Mouse (Mus musculus) kidney, adult 8-10 months (tissue): ENCODE results near the gene Pbld2.

Experiments used
- DNase-seq, 2 experiments: peaks; one replicate each; pipeline ENCODE4 v3.0.0; 2022

The Pbld2 gene

DNA sequence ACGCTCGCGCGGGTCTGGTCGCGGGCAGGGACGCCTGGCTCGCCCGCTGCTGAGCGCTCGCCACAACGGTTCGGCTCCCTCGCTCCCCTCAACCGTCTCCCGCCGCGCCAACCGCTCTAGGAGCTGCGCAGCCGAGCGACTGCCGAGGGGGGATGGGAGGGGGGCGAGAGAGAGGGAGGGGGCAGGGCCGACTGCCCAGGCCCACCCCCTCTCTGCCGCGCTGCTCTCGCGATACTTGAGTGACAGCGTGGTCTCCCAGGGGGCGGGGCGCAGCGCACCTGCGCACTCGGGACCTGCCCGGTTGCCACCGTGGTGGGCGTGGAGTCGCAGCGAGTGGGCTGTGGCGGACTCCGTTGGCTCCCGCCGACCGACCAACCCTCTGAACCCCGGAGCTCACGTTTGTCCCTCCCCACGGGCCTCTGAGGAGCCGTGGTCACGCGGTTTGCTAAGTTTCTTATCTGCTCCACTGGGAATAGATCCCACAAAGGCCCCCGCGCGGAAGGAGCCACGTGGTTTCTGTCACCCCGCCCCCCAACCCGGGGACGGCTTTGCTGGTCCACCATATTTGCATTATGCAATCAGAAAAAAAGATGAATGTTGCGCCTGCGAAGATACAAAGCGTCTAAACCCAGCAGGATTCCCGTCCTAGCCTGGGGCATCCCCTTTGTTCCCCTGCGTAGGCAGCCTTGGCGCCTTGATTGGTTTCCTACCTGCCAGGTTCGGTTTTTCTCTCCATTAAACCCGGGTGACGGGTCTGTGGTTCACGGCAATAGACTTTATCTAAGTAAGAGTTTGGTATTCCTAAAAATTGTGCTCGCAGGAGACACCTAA lies at the start of gene Pbld2, which contains the start of gene Hnrnph3:
TSS of gene Pbld2 (plus strand) at position 567 of the 831 bp plus-strand sequence.
TSS of gene Hnrnph3 (minus strand) at position 469 of the 831 bp plus-strand sequence.
- DNase-seq: peak; percentile 98

DNA sequence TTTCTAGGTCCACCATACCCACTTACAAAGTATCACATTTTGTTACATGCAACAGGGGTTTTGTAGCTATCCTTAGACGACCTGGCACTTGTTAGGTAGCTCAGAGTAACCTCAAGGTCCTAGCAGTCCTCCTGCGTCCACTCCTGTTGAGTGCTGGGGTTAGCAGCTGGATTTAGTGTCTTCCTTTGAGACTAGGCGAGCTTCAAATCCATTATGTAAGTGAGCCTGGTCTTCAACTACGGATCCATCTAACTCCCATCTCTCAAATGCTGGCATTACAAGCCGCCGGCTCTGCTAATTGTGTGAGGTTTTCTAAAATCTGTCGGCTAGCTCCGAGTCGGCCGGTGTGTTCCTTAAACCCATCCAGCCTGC lies 44.5 kb upstream of the Pbld2 start:
- no peak for DNase-seq

DNA sequence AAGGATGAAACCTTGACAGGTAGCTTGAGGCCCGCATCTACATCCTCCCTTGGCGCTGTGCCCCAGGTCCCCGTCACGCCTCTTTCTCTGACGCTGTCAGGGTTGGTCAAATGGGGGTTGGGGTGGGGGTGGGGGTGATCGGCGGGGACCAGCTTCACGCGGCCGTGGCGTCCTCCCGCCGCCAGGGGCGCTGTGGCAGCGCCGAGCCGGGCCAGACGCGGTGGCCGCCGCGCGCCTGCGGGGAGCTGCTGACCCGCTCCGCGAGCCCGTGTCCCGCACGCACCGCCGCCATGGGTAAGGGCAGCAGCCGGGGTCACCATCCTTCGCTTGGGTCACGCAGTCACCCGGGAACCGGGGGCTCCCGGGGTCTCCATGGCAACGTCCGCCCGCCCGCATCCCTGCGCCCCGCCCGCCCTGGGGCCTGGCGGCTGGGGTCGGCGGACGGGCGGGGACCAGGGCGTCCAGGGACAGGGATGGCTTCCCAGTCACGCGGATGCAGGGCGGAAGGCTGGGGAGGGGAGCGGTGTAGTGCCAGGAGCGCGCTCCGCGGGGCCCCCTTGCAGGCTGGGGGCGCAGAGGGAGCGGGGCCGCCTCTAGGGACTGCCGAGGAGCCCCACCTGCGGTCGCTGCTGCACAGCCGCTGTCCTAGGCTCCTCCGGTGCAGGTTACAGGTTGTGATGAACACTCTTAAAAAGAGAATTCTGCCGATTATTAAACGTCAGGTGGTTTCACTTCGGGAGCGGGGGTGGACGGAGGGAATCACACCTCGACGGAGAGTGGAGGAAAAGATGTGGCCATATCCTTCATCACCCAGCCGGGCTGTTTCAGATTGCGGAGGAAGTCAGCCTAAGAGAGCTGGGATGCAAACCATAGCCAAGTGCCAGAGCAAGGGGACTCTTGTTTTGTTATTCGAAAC lies 43.8 kb upstream of the Pbld2 start, which contains the start of gene Rufy2:
TSS of gene Rufy2 (plus strand) at position 185 of the 916 bp plus-strand sequence.
- DNase-seq: peak; percentile 76 to 77

DNA sequence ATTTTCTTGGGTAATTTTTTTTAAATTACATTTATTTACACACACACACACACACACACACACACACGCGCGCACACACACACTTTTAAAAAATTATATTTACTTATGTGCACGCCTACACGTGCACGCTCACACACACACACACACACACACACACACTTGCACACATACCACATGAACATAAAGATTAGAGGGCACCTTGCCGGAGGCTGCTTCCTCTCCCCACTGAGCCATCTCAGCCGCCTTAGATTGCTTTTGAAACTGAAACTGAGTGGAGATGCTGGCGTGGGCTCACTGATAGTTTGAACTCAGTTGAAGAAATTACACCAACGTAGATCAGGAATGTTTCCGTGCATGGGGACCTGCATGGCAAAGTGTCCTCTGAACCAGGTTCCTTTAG lies 40.0 kb upstream of the Pbld2 start:
- DNase-seq: no peak

DNA sequence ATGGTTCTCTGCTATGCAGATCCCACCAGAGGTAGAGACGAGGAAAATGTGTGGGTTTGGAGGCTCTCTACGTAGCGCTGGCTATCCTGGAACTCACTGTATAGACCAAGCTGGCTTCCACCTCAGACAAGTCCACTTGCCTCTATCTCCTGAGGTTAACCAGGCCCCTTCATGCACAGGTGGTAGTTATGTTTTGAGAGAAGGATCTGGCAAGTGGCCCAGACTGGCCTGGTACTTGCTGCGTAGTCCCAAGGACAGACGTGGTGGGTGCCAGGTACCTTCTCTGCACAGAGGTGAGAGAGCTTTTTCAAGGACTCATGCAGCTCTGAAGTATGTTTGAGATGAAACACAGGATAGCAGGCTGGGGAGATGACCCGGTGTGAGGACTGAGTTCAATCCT lies 39.6 kb upstream of the Pbld2 start:
- DNase-seq: peak in 1 of 2 experiments; percentile 9

- DNase-seq: peak in 1 of 2 experiments; percentile 41
These were observed 36.8 kb upstream of the Pbld2 start for GRCm38 (mm10) chr10:62987341-62987740.

GRCm38 (mm10) chr10:62990636-62991035 lies 33.5 kb upstream of the Pbld2 start:
- DNase-seq: no peak

GRCm38 (mm10) chr10:62993991-62994390 lies 30.1 kb upstream of the Pbld2 start:
- no peak for DNase-seq

- no peak for DNase-seq
These were observed 23.5 kb upstream of the Pbld2 start for GRCm38 (mm10) chr10:63000584-63000983.

- DNase-seq: no peak
These were observed 20.9 kb upstream of the Pbld2 start for GRCm38 (mm10) chr10:63003252-63003651.

DNA sequence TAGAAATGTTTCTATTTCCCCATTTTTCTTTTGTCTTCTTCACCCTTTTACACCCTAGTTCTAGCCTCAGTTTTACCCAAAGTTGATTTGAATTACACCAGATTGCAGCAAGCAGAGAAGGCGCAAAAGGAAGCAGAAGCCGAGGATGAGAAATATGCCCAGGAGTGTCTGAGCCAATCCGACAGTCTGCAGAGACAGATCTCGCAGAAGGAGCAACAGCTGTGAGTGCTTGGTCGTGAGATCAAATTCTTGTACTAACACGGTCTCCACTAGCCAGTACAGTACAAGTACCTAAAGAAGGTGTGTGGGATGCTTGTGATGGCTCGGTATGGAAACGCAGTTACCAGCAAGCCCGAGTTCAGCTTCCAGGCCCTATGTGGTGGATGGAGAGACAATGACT lies 19.6 kb upstream of the Pbld2 start:
- no peak for DNase-seq

GRCm38 (mm10) chr10:63008193-63008592 lies 15.9 kb upstream of the Pbld2 start:
- no peak for DNase-seq

- DNase-seq: no peak
These were observed 13.8 kb upstream of the Pbld2 start for GRCm38 (mm10) chr10:63010268-63010667.

DNA sequence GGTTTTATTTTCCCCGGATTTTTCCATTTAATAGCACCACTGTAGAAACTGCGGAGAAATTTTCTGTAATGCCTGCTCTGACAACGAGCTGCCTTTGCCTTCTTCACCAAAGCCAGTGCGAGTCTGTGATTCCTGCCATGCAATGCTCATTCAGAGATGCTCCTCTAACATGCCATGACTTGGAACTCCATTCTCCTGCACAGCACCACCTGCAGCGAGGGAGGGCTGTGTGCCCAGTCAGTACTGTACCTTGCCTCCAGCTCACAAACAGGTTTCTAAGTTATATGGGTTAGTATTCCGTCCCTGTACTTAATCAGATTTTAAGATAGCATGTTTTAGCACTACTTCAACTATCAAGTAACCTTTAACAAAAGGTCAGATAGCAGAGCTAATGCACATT lies 12.6 kb upstream of the Pbld2 start:
- DNase-seq: no peak

- no peak for DNase-seq
These were observed 10.6 kb upstream of the Pbld2 start for GRCm38 (mm10) chr10:63013476-63013875.

DNA sequence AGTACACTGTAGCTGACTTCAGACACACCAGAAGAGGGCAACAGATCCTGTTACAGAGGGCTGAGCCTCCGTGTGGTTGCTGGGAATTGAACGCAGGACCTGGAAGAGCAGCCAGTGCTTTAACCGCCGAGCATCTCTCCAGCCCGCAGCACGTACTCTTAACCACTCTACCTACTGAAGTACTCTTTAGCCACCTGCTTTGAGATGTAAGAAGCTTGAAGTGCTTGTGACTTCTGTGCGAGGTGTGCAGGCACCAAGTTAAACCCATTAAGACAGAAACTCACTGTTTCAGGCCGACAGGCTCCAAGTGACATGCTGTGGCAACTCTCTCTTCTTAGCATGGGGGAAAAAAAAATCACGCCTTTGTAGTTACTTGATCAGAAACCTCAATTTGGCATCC lies 9.9 kb upstream of the Pbld2 start:
- DNase-seq: no peak

- DNase-seq: no peak
These were observed 4.8 kb upstream of the Pbld2 start for GRCm38 (mm10) chr10:63019304-63019703.

- DNase-seq: no peak
These were observed 2.4 kb upstream of the Pbld2 start for GRCm38 (mm10) chr10:63021702-63022101.

GRCm38 (mm10) chr10:63022541-63023120 lies 1.5 kb upstream of the Pbld2 start:
- no peak for DNase-seq

DNA sequence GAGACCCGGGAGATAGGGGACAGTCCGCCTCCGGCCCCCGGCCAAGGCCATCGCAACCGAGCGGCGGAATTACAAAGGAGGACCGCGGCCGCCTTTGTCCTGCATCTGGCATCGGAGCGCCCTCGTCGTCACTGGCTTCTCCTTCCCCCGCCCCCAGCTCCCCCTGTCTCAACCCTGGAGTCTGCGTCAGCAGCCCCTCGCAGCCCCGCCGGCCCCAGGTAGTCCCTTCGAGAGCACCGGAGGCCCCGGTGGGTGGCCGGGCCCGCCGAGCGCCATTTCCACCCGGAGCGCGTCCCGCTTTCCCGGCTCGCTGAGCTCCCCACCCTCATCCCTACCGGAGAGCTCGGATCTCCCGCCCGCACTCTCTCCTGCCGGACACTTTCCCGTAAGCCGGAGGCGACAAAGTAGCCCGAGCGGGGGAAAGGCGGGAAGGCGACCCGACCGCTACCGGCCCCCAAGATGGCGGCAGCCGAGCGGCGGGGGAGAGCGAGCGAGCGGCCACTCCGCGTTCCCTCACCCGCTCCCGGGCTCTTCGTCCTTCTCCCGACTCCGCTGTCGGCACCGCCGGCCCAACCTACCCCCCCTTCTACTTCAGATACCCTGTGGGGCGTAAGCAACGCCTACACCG lies 880 bp upstream of the Pbld2 start:
- peak; percentile 38 to 49 for DNase-seq

GRCm38 (mm10) chr10:63024580-63024910 lies 430 bp downstream of the Pbld2 start:
- DNase-seq: peak; percentile 78 to 79

- DNase-seq: no peak
These were observed 901 bp downstream of the Pbld2 start for GRCm38 (mm10) chr10:63025016-63025415.

DNA sequence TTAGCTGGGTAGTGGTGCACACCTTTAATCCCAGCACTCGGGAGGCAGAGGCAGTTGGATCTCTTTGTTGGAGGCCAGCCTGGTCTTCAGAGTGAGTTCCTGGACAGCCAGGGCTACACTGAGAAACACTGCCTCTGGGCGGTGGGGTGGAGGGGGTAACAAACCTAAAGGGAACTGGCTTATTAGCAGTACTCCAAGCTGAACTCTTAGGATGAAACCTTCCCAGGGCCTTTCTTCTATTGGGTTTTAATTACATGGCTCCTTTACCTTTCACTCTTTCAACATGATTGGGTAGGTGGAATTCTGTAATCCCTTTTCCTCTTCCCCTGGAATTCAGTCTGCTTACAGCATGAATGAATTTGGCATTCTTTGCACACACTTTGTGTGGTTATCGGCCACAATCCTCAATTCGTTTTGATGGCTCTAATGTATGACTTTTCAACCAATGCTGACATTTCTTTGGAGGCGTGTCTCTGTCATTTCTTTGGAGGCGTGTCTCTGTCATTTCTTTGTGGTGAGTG lies 1.4 kb downstream of the Pbld2 start:
- DNase-seq: no peak
